Mouse (Mus musculus) kidney, postnatal 0 days (tissue): ENCODE results near the gene Cfap70. TPM values are rescaled to one million over a fixed set of nuclear protein-coding genes. Genes with fewer than 3 reads are reported as not detected.

Experiments
- ATAC-seq: fragments of 200-750 bp; cut with Nextera tagmentation; replicated peaks from 2 replicates; pipeline ENCODE4 v1.8.0; 2017; ENCODE audit warnings: low read depth, moderate number of reproducible peaks, moderate TSS enrichment, moderate library complexity; ENCODE audit not compliant: low FRiP score
- DNase-seq: peaks from one replicate; pipeline ENCODE4 v3.0.0-alpha.2; 2016; ENCODE audit warnings: low spot score
- H3K27ac ChIP-seq: fragments of 300-500 bp; sonication (generic); 2 replicates; pipeline ENCODE4 v1.5.1; 2014; ENCODE audit warnings: mild to moderate bottlenecking
- H3K27me3 ChIP-seq: fragments of 300-500 bp; sonication (generic); 2 replicates; pipeline ENCODE4 v1.6.1; 2014; ENCODE audit warnings: low read length, mixed read lengths; ENCODE audit not compliant: insufficient read depth
- H3K36me3 ChIP-seq: fragments of 300-500 bp; sonication (generic); 2 replicates; pipeline ENCODE4 v1.6.1; 2014; ENCODE audit warnings: low read length, mixed read lengths; ENCODE audit not compliant: insufficient read depth
- H3K4me1 ChIP-seq: fragments of 300-500 bp; sonication (generic); replicated peaks from 2 replicates; pipeline ENCODE4 v1.6.1; 2014; ENCODE audit warnings: antibody characterized with exemption, low read length, mixed read lengths; ENCODE audit not compliant: insufficient read depth
- H3K4me2 ChIP-seq: fragments of 300-500 bp; sonication (generic); 2 replicates; pipeline ENCODE4 v1.6.1; 2014; ENCODE audit warnings: mild to moderate bottlenecking, low read length, moderate library complexity, mixed read lengths
- H3K4me3 ChIP-seq: fragments of 300-500 bp; sonication (generic); replicated peaks from 2 replicates; pipeline ENCODE4 v1.5.1; 2014; ENCODE audit warnings: low read depth, low read length
- H3K9ac ChIP-seq: fragments of 300-500 bp; sonication (generic); 2 replicates; pipeline ENCODE4 v1.6.1; 2014; ENCODE audit warnings: low read depth, low read length
- H3K9me3 ChIP-seq: fragments of 300-500 bp; sonication (generic); replicated peaks from 2 replicates; pipeline ENCODE4 v1.6.1; 2016; ENCODE audit warnings: low read length, inconsistent platforms, mixed read lengths
- CTCF ChIP-seq: IDR thresholded peaks from 2 replicates; pipeline ENCODE4 v1.5.1; 2016; ENCODE audit warnings: antibody characterized with exemption, low read depth, mild to moderate bottlenecking, moderate library complexity
- WGBS: fragments of 180-500 bp; shearing (Covaris S2); extraction: QIAGEN DNeasy Blood & Tissue Kit; methylation state at CpG from one replicate; pipeline ENCODE4 v1.1.7; 2014; 5-methylcytosine and 5-hydroxymethylcytosine counted together
- polyA plus RNA-seq: library from polyadenylated mRNA; unstranded; fragments of >200 nt; fragmentation: Nextera tagmentation; extraction: Ambion mirVana; gene quantifications from 2 replicates; pipeline ENCODE4 v1.2.1, GENCODE M21; 2015

Gene Cfap70
- polyA plus RNA-seq, result 1.3 and 1.7 TPM in 2 replicates

DNA sequence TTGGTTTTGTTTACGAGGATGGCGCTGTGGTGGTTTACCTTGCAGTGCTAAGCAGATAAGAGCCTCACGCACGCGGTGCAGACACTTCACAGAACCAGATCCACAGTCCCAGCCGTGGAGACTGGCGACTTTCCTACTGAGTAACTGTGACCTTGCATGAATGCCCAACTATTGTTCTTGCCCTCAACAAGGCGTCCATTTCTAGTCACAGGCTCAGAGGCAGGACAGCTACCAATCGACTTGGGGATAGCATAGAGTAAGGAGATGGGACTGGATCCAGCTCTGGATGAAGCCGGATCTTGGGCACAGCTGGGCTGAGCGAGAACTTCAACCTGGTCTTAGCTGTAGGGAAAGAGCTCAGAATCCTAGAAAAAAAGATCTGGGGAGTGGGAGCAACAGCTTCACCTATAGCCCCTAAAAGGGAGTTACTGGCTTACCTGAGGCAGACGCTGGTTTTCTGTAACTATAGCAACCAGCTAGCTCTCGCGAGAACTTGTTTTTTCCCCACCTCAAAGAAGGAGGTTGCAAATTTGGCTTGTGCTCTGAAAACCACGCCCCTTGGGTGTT lies at the start of gene Cfap70:
Gene Cfap70, minus strand, starts transcription at position 462 of the 567 bp plus-strand sequence.
- Histone ChIP-seq H3K4me1 (no peaks in the 10 kb centered on the region), H3K27ac (no peak within 1 kb of the TSS), H3K36me3 (0 out of 2 replicates have a peak, but pooled peaks cover 3% of the 10 kb centered on the region), H3K4me2 (peak within 1 kb of the TSS; percentile 64), H3K9ac (peak within 1 kb of the TSS; percentile 50), H3K4me3 (peak within 1 kb of the TSS; percentile 34), H3K27me3 (no peaks in the 10 kb centered on the region), H3K9me3 (no peaks in the 10 kb centered on the region)
- DNase-seq, result peak; percentile 85
- WGBS, result 1% methylated on average over 15 of the region's 15 CpGs
- TF ChIP-seq CTCF, result no peak
- ATAC-seq, result peak; percentile 80

DNA sequence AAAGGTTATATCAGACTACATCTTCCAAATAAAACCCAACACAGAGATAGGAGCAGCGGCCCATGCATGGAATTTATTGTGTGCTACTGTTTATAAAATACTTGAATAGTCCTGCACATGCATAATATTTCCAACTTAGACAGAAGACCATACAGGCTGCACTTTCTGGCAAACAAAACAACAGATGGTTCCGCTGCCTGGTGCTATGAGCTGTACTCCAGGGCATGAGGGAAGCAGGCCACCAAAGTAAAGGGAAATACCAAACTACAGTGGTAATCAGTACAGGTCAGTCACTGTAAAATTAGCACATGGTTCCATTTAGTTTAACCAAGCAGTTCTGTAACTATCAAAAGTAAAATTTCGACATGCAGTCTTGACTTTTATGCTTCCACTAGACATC lies 48.0 kb upstream of the Cfap70 start:
- Histone ChIP-seq H3K36me3 (peaks cover 25% of the 10 kb centered on the region), H3K4me3 (no peak overlapping the region), H3K27ac (no peak overlapping the region), H3K27me3 (no peaks in the 10 kb centered on the region), H3K9me3 (no peaks in the 10 kb centered on the region), H3K4me2 (no peak overlapping the region), H3K4me1 (no peaks in the 10 kb centered on the region), H3K9ac (no peak overlapping the region)
- ATAC-seq, result no peak
- DNase-seq, result no peak
- no peak for TF ChIP-seq CTCF
- 92% methylated on average over 3 of the region's 3 CpGs for WGBS

DNA sequence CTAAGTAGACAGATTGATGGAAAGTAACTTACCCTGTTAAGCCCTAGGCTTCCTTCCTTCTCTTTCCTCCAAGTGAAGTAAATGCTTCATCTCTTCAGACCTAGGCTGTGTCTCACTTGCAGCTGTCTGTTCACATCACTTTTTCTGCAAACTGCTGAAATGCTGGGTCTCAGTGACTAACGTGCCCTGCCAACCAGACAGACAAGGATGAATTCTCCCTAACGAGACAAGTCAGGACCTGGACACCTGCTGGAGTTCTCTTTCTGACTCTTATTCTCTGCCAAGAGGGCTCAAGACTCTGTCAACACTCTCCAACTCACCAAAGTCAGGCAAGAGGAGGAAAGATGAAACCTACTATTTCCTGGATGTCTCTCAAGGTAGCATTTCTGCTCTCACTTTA lies 44.6 kb upstream of the Cfap70 start, which contains the start of gene Mss51:
Gene Mss51, minus strand, starts transcription at position 299 of the 400 bp plus-strand sequence.
- DNase-seq, result no peak
- H3K4me1 ChIP-seq, result no peaks in the 10 kb centered on the region
- no peak within 1 kb of the TSS for H3K9ac ChIP-seq
- no peak within 1 kb of the TSS for H3K4me3 ChIP-seq
- WGBS, result 70% methylated on average over 2 of the region's 2 CpGs
- no peak for TF ChIP-seq CTCF
- H3K36me3 ChIP-seq, result peaks cover 22% of the 10 kb centered on the region
- H3K27me3 ChIP-seq, result no peaks in the 10 kb centered on the region
- ATAC-seq, result no peak
- H3K27ac ChIP-seq, result no peak within 1 kb of the TSS
- H3K9me3 ChIP-seq, result no peaks in the 10 kb centered on the region
- H3K4me2 ChIP-seq, result no peak within 1 kb of the TSS

DNA sequence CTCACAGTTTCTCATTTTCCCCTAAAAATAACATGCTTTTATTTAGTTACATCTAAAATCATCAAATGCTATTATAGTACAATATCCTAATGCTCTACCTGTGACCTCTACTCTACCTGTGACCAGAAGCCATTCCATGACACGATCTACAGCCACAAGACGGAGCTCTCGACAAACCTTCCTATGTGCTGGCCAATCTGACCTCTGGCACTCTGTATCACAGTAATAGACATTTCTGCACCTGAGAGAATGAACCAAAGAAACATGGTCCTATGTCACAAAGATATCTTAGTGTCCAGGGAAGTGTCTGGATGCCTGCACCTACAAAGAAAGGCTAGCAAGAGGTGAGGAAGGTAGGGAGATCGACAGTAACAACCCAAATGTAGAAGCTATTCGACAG lies 34.0 kb upstream of the Cfap70 start:
- ATAC-seq, result no peak
- 92% methylated on average over 5 of the region's 5 CpGs for WGBS

DNA sequence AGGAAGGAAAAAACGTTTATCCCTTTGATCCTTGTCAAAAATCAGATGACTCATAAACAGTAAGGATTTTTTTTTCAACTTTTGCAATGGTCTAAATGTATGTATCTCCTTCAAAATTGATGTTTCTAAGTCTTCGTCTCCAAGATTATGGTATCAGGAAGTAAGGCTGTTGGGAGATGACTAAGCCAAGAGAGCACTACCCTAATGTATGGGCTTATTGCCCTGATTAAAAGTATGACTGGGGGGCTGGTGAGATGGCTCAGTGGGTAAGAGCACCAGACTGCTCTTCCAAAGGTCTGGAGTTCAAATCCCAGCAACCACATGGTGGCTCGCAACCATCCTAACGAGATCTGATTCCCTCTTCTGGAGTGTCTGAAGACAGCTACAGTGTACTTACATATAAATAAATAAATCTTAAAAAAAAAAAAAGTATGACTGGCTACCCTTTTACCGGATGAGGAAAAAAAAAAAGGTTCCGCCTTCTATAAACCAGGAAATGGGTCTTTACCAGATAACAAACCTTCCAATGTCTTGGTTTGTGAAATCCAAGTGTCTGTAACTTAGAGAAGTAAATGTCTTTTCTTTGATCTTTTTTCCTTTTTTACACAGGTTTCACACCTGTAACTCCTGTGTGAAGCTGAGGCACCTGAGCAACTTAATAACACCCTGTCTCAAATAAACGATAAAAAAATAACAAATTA lies 30.2 kb upstream of the Cfap70 start:
- ATAC-seq, result no peak
- Histone ChIP-seq H3K4me1 (0 out of 2 replicates have a peak, but pooled peaks cover 3% of the 10 kb centered on the region), H3K4me3 (no peak overlapping the region), H3K27ac (no peak overlapping the region), H3K27me3 (no peaks in the 10 kb centered on the region), H3K9me3 (no peaks in the 10 kb centered on the region), H3K36me3 (no peaks in the 10 kb centered on the region; the same call in 1 of the 2 replicates), H3K4me2 (no peak overlapping the region), H3K9ac (no peak overlapping the region)
- WGBS, result 89% methylated on average over 7 of the region's 7 CpGs
- DNase-seq, result no peak
- TF ChIP-seq CTCF, result no peak

More for the DNA sequence above, 34.0 kb upstream of the Cfap70 start:
- DNase-seq, result no peak
- Histone ChIP-seq H3K9me3 (no peaks in the 10 kb centered on the region), H3K4me2 (no peak overlapping the region), H3K27ac (no peak overlapping the region), H3K9ac (no peak overlapping the region), H3K27me3 (no peaks in the 10 kb centered on the region), H3K36me3 (no peaks in the 10 kb centered on the region; the same call in 1 of the 2 replicates), H3K4me1 (no peaks in the 10 kb centered on the region), H3K4me3 (no peak overlapping the region)
- TF ChIP-seq CTCF, result no peak

DNA sequence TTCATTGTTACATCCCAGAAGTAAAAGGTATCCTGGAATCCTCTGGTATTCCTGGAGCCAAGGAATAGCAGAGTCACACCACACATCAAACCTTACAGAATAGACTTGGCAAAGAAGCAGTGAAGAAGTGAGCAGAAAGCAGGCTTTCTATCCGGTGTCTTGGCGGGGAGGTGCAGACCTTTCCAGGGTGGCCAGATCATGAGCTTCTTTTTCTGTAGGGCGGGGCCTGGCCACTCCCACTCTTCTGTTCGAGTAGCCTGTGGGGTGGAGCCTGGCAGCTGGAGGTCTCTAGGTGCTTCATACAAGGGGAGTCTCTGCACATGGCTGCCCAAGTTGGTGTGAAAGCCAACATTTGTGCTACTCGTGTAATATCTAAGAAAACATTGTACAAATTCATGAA lies 29.2 kb upstream of the Cfap70 start:
- no peaks in the 10 kb centered on the region for H3K9me3 ChIP-seq
- WGBS, result 24% methylated on average over 5 of the region's 5 CpGs
- H3K36me3 ChIP-seq, result no peaks in the 10 kb centered on the region; the same call in 1 of the 2 replicates
- ATAC-seq, result no peak
- no peaks in the 10 kb centered on the region for H3K27me3 ChIP-seq
- H3K27ac ChIP-seq, result no peak overlapping the region
- H3K4me1 ChIP-seq, result 0 out of 2 replicates have a peak, but pooled peaks cover 3% of the 10 kb centered on the region
- TF ChIP-seq CTCF, result no peak
- no peak overlapping the region for H3K4me2 ChIP-seq
- H3K9ac ChIP-seq, result no peak overlapping the region
- no peak for DNase-seq
- H3K4me3 ChIP-seq, result no peak overlapping the region
